ENCODE assay signal across 9 mouse cellular contexts in the genomic region with DNA sequence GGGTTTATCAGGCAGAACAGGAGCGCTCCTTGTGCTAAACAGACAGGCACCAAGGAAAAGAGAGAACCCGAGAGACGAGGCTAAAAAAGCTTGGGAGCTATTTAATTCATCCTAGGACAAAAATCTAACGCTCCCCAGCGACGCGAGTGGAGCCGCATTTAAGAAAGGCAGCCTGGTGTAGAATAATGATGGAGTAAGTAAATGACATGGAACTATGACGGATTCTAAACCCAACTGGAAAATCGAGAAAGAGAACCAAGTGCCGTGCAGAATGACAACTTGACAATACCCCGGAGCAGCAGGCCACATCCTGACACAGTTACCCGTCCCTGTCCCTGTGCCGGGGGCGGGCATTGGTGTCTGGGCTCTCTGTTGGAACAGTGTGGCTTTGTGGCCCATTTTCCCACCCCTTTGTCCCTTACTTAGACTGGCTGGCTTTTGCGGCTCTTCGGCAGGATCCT.
A peak's percentile ranks its signal among the peaks of the same experiment; 100 is the strongest.
DNase-seq lines count a peak whose midpoint lies in the region; ATAC-seq and TF ChIP-seq lines count a peak whose summit lies in the region.
"Had no signal": no experiment of that assay in that cellular context is flagged by ENCODE, and none has a peak within 500 bp of the region (broad histone marks: within the 10 kb centered on the region; RNA-seq: fewer than 3 reads in every experiment).

No protein-coding gene starts in this region.

- no peaks in the 10 kb centered on the region for H3K27me3 ChIP-seq in lung, embryonic 16.5 days (ENCODE audit: control insufficient read depth, insufficient read depth, low read depth, low read length)
- no peaks in the 10 kb centered on the region for H3K27me3 ChIP-seq in hindbrain, postnatal 0 days (ENCODE audit: insufficient read depth, low read length)
- H3K27me3 ChIP-seq in neural tube, embryonic 15.5 days (replicated peaks) = 0 out of 2 replicates have a peak, but pooled peaks cover 3% of the 10 kb centered on the region

- no peaks in the 10 kb centered on the region for H3K36me3 ChIP-seq in lung, embryonic 16.5 days (ENCODE audit: control insufficient read depth, insufficient read depth, low read length)
- no peaks in the 10 kb centered on the region for H3K36me3 ChIP-seq in hindbrain, postnatal 0 days (ENCODE audit: insufficient read depth, low read length)
- H3K36me3 ChIP-seq in neural tube, embryonic 15.5 days = no peaks in the 10 kb centered on the region
- H3K36me3 ChIP-seq: G1E had no signal

- no peak for DNase-seq in lung, adult 2 months
- peak; percentile 43 for DNase-seq in embryo, embryonic 11 days
- DNase-seq in hindbrain, postnatal 0 days (ENCODE audit: low spot score) = peak; percentile 59
- DNase-seq in spleen, adult 12 weeks (ENCODE audit: low spot score) = no peak
- no peak for DNase-seq in c-Kit-positive CD71-positive TER-119-positive erythroid progenitor cells, embryonic 14.5 days (ENCODE audit: low spot score)
- no peak for DNase-seq in urinary bladder, postnatal 4 days (ENCODE audit: low spot score in 2 of 2)

- H3K4me2 ChIP-seq in lung, embryonic 16.5 days (ENCODE audit: low read depth, low read length) = peak overlapping the region; percentile 46
- H3K4me2 ChIP-seq in hindbrain, postnatal 0 days (ENCODE audit: low read depth, low read length) = peak overlapping the region; percentile 52
- H3K4me2 ChIP-seq in neural tube, embryonic 15.5 days = peak overlapping the region; percentile 49

- 80% methylated on average over 17 of the region's 17 CpGs for WGBS in lung, embryonic 16.5 days
- 64% methylated on average over 17 of the region's 17 CpGs for WGBS in lung, adult 2 months
- 11% methylated on average over 17 of the region's 17 CpGs for WGBS in hindbrain, postnatal 0 days
- 19% methylated on average over 17 of the region's 17 CpGs for WGBS in neural tube, embryonic 15.5 days

- H3K27ac ChIP-seq in lung, embryonic 16.5 days (ENCODE audit: low read length) = no peak overlapping the region
- H3K27ac ChIP-seq in hindbrain, postnatal 0 days = peak overlapping the region; percentile 64
- peak overlapping the region; percentile 45 for H3K27ac ChIP-seq in neural tube, embryonic 15.5 days (replicated peaks)

- no peak for TF ChIP-seq CTCF in lung, adult 2 months (IDR thresholded peaks at IDR 0.05; ENCODE audit: insufficient read depth, low read length)
- no peak for TF ChIP-seq CTCF in hindbrain, postnatal 0 days (IDR thresholded peaks at IDR 0.05; ENCODE audit: low read depth)

- H3K9me3 ChIP-seq in lung, embryonic 16.5 days (ENCODE audit: control insufficient read depth, low read length) = no peaks in the 10 kb centered on the region
- no peaks in the 10 kb centered on the region for H3K9me3 ChIP-seq in hindbrain, postnatal 0 days (ENCODE audit: low read length)
- H3K9me3 ChIP-seq in neural tube, embryonic 15.5 days (replicated peaks) = no peaks in the 10 kb centered on the region

- H3K4me1 ChIP-seq in lung, embryonic 16.5 days (replicated peaks; ENCODE audit: control insufficient read depth, insufficient read depth, low read length) = peaks cover 4% of the 10 kb centered on the region; the same call in 1 of the 2 replicates
- no peaks in the 10 kb centered on the region; the same call in 1 of the 2 replicates for H3K4me1 ChIP-seq in lung, adult 2 months (ENCODE audit: control insufficient read depth, insufficient read depth, low read length)
- peaks cover 15% of the 10 kb centered on the region; the same call in 1 of the 2 replicates for H3K4me1 ChIP-seq in hindbrain, postnatal 0 days (ENCODE audit: insufficient read depth, low read length)
- peaks cover 28% of the 10 kb centered on the region for H3K4me1 ChIP-seq in neural tube, embryonic 15.5 days

- ATAC-seq in lung, embryonic 16.5 days (ENCODE audit: low read depth) = no peak
- peak; percentile 90 for ATAC-seq in hindbrain, postnatal 0 days
- ATAC-seq in neural tube, embryonic 15.5 days (ENCODE audit: low FRiP score) = peak; percentile 77

- H3K4me3 ChIP-seq in lung, embryonic 16.5 days (ENCODE audit: low read length) = no peak overlapping the region
- H3K4me3 ChIP-seq in lung, adult 2 months (replicated peaks; ENCODE audit: extremely low read depth, low read depth, low read length) = no peak overlapping the region
- peak overlapping the region; percentile 18; the same call in 1 of the 2 replicates for H3K4me3 ChIP-seq in hindbrain, postnatal 0 days (ENCODE audit: low read length)
- H3K4me3 ChIP-seq in neural tube, embryonic 15.5 days (replicated peaks) = no peak overlapping the region

- no peak overlapping the region for H3K9ac ChIP-seq in lung, embryonic 16.5 days (ENCODE audit: low read length)
- H3K9ac ChIP-seq in hindbrain, postnatal 0 days (replicated peaks; ENCODE audit: low read length) = peak overlapping the region; percentile 21; the same call in 1 of the 2 replicates
- H3K9ac ChIP-seq in neural tube, embryonic 15.5 days (replicated peaks) = no peak overlapping the region

- no peak for TF ChIP-seq POLR2A in lung, adult 2 months (IDR thresholded peaks at IDR 0.05; ENCODE audit: borderline replicate concordance, extremely low read depth, low read depth, low read length)

Comparison
In these comparisons a context has a peak if more than half of its experiments do, and no peak if none do; other contexts are left out.
1. DNase-seq: peak in embryo, embryonic 11 days (single experiment) and hindbrain, postnatal 0 days (single experiment); none in lung, adult 2 months (single experiment), spleen, adult 12 weeks (single experiment), c-Kit-positive CD71-positive TER-119-positive erythroid progenitor cells, embryonic 14.5 days (single experiment) and urinary bladder, postnatal 4 days (0 of 2).
2. Peak in every context shown above with its lines, with median percentiles within 50 percentile points of each other: H3K4me2 ChIP-seq.